Mouse (Mus musculus): ENCODE measurements at regions not wholly inside any gene's neighbourhood (a gene's known extent, or its start where the extent isn't known, plus 50 kb on each side); places are given as distances from the start of the nearest gene placed in this dataset.
"Not testable (repeated sequence)": the region's sequence is repeated elsewhere in the genome, so short reads cannot be mapped to it uniquely, and the experiment has no call there.

DNA sequence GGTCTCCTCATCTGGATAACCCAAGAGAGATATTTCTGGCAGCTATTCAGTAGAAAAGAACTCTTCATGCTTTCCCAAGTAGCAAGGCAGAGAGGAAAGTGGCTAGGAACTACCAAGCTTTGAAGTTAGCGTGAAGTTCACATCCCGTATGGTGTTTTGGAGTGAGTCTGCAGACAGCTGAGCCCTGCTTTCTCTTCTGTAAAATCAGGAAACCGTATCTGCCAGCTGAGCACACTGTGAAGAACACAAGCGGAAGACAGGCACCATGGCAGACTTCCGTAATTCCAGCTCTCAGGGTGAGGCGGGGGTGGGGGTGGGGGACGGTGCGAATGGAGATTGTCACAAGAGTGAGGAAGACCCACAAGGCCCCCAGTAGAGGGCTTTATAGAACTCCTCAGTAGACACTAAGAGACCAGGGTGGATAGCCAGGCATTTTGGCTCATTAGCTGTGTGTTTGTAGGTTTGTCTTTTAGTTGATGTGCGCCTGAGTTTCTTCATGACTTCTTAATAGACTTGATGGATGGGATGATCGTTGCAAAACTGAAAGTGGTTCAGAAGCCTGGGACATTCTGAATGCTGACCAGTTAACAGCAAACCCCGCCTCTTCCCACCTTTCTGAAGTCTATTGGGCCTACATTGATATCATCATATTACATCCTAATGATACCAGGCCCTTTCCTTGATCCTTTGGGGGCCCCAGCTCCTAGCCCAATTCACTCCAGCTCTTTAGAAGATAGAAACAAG, 287.4 kb downstream of the 4933412E24Rik start:
- peak; percentile 31 for DNase-seq

DNA sequence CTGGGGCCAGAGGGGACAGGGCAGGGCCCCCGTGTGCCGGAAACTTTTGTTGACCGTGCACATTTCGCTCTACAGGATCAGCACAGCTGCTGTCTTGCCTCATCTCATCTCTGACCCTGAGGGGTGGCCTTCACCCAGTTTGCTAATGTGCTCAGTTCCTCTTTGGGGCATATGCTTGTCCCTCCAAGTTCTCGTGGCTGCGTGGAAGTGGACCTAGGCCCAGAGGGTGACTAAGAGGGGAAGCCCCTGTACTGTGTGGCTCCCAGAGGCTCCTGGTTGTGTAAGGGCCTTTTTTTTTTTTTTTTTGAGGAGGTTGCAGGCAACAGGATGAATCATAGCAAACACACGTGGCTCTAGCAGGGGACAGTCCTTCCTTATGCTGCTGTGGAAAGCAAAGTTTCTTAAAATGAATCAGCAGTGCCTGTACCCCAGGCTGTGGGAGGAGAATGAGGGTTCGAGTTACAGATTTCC, 288.2 kb downstream of the 4933412E24Rik start:
- peak; percentile 21 for DNase-seq

DNA sequence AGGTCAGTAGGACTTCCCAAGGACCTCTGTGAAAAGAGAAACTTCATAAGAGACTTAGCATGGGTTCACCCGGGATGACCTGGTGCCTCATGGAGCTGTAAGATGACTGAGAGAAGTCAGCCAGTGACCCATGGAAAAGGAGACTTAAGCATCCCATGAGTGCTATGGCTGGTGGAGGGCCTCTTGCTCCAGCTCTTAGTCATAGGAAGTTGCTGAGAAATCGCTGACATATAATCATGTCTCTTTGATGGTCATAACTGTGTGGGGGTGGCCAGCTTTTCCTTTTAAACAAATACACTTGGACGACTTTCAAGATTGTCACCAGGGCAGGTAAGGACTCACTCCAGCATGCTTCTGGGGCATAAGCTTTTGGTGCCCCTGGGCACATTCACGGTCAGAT, 290.5 kb downstream of the 4933412E24Rik start:
- DNase-seq, result no peak

DNA sequence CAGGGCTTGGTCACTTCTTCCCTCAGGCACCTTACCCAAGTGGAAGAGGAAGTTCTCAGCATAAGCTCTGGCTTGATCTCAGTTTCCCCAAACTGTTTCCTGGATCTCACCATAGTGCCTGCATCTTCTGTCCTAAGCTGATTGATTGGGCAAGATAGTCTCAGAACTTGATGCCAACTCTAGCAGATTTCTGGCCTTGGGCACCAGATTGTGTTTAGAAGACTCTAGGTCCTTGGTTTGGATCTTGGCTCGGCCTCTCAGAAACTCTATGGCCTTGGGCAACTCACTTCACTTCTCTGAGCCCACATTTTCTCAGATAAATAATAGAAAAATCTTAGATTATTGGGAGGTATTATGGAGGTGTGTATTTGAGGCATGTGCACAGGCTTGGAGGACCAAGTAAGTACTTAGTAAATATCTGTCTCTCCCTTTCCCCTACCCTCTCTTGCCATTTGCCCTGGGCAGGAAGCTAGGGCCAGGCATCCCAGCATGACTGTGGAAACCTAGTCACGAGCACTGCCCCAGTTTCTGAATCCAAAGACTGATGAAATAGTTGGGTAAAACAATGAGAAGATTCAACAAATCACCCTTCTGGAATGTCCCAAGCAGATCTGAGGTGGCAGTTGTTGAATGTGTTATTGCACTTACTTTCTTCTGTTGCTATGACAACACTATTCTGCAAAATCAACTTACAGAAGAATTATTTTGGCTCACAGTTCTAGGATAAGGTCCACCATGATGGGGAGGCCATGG, 293.6 kb downstream of the 4933412E24Rik start:
- DNase-seq, result no peak

DNA sequence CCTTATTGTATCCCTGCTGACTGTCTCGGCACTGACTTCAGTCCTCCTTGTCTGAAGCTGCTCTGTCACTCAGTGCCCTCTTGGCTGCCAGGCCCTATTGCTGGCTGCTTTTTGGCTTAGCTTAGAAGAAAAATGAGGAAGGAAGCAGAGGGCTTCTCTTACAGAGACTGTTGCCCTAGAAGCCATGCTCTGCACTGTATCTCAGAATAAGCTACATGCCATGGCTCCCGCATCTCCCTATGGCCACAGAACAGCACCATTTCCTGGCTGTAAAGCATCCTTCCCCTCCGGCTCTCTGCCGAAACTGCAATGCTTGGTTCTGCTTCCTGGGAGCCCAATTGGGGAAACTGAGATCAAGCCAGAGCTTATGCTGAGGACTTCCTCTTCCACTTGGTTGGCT, 295.0 kb downstream of the 4933412E24Rik start:
- no peak for DNase-seq

DNA sequence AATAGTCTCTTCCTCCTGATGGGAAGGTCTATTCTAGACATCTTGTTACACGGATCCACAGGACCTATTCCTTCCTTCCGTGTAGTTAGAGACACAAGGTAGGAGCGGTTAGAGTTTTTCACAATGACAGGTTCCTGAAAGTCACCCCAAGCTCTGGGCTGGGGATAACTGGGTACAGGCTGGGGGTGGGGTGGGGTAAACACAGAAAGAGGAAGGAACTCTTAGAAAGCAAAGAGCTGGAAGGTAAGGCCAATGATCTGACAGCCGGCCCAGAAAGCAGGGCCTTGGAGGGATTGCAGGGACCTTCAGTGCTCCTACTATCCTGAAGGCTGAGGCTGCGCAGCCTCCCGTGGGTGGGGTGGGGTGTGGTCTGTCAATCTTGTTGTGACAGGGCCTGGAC, 295.4 kb downstream of the 4933412E24Rik start:
- no peak for DNase-seq

DNA sequence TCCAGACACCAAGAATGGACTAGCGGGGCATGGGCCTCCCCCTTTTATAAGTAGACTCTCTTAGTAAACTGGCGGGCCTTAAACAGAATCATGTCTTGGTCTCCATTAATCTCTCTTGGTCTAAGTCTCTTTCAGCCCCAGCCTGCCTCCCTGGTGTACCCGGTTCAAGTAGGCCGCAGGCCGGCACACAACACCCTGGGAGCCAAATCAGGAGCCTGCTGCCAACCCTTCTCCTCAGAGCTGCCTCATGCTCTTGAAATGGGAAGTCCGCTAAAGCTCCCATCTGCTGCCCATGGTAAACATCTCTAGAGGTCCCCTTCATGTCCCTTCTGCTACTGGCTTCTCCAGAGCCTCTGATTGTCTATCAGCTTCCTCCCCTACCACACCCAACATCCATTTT, 296.3 kb downstream of the 4933412E24Rik start:
- no peak for DNase-seq

DNA sequence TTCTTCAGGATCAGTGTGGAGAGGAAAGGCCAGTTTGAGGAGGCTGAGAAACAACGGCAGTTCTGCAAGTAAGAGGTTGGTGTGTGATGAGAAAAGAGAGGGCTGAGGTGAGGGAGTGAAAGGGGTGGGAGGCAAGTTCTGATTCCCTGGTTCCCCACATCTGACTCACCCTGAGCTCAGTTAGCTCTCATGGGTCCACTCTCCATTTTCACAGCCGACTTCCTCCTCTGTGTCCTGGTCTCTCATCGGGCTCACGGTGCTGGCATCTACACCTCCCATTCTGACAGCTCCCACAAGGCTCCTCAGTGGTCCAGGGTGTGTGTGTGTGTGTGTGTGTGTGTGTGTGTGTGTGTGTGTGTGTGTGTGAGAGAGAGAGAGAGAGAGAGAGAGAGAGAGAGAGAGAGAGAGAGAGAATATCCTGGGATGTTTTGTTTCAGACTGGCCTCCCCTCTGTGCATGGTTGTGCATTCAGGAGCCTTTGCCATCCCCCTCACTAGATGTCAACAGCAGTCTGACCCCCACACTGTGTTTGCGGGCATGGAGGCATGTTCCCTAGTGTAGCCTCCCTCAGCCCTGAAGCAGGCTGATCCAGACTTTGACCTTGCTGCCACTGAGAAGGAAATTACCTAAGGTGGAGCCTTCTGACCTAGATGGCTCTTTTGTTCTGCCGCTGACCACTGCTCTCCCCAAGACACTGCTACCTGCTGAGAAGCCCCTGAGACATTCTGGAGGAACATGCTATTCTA, 296.9 kb downstream of the 4933412E24Rik start:
- not testable (repeated sequence) for DNase-seq

DNA sequence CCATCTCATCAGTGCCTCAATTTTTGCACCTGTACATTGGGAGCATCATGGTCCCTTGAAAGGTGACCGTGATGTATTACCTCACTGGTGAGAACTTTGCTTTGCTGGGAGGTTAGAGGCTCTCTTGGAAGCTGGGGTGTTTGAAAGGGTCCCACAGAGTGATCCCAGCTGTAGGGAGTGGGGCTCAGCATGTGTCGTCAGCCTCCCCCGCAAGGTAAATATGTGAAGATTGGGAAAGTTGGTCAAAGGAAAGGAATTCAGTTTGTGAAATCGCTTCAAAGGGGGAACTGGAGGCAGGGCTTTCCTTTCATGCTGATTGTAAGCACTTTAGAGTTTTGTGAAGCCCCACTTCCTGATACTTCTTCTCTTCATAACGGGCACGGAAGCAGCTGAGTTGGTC, 299.5 kb downstream of the 4933412E24Rik start:
- DNase-seq, result no peak

DNA sequence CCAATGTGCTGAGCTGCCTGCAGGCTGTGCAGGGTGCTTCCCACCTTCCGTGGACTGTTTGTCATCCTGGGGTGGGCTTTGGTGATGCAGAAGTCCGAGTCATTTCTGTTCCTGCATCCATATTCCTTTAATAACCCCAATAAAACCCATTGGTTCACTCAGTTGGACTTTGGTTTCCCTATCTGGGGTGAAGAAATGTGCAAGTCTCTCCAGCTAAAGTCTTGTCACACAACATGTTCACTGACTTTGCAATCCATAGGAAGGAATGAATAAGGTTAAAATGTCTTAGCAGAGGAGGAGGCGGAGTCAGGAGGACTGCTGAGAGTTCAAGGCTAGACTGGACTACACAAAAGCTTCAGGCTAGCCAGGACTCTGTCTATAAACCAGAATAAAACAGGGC, 300.5 kb downstream of the 4933412E24Rik start:
- no peak for DNase-seq

DNA sequence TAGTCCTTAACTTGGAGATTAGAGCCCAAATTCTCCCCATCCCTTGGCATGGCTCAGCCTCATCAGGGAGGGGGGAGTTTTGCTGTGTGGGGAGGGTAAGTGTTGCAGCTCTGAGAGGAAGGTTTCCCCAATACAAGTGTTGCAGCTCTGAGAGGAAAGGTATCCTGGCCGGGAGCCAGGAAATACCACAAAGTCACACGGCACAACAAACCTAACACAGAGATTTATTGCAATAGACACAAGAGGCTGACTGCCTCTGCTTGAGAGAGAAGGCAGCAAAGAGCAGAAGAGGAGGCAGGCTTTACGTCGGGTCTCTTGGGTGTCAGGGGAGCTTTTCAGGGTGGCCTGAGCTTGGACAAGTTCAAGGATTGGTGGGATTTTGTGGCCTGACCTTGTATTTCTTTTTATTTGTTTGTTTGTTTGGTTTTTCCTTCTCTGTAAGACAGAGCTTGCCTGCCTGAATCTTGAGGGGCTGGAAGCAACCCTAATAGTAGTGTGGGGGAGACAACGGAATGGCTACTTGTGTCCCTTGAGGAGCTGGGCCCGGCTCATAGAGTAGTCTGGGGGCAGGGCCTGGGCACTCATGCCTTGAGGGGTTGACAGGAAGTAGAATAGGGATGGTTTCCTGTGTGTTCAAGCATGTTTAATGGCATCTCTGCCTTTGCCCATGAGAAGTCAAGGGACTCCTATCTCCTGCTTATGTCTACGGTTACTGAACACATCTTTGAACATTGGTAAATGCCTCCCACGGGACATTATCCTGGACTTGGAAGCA, 302.3 kb downstream of the 4933412E24Rik start:
- DNase-seq, result peak; percentile 72

DNA sequence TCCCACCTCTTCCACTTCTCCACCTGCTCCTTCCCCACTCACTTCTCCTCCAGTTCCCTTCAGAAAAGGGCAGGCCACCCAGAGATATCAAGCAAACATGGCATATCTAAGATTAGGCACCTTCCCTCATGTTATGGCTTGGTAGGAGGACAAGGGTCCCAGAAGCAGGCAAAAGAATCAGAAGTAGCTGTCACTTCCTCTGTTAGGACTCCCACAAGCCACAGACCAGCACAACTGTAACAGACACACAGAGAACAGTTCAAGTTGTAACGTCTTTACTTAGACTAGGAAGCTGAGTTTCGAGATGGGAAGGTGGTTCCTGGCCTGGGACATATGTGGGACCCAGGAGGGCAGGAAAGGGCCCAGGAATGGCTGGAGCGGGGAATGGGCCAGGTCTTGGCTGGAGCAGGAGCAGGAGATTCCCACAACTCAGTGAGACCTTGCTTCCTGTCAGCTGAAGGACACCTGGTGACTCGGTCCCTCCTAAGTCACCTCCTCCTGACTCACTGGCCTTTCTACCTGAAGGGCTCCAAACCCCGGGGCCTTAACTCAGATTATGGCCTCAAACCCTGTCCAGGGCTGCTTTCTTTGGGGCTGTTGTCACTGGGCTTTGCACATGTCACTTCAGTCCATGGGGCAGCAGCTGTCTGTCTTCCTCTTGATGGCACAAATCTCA, 304.2 kb downstream of the 4933412E24Rik start:
- DNase-seq, result no peak

DNA sequence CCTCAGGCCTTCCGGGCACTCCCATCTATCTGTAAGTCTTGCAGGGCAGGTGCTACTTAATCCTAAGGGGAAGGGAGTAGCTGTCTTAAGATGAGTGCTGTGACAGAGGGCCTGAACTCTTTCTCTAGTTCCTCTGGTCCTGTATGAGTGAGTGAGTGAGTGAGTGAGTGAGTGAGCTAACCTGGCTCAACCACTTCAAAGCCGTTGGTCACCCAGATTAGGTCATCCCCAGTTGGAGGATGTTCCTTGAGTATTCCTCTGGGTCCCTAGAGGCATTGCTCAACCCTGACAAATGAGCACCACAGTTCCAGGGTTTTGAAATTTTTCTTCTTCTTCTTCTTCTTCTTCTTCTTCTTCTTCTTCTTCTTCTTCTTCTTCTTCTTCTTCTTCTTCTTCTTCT, 306.5 kb downstream of the 4933412E24Rik start:
- DNase-seq, result no peak

DNA sequence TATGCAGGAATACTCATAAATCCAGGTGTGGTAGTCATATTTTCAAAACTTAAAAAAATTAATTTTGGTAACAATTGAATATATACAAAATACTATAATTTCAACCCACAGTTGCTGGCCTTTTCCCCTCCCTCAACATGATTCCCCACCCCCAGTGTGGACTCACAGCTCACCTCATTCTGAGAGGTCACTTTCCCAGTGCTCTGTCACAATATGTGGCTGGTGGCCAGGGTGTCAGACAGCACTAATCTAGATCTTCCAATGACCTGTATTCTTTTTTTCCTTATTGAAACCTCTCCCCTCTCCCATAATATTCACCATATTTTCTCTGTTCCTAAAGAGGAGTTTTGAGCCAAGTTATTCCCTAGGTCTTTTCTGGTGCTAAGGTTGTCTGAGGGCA, 308.0 kb downstream of the 4933412E24Rik start:
- no peak for DNase-seq

DNA sequence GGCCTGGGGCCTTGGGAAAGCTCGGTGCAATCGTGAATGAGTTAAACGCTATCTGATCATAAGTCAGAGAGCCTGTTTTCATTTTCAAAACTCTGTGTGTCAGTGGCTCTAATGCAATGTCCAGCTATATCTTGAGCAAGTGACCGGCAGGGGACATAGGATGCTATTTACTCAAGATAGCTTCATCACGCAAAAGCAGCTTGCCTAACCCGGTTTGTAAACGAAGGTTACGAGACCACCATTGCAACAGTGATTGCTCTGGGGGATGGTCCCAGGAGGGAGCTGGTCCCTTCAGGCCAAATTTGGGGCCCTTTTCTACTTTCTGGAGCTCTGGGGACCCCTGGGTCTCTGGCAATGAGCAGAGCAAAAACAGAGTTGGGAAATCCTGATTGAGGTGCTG, 309.3 kb downstream of the 4933412E24Rik start:
- no peak for DNase-seq

Measured in kidney, postnatal 14 days (tissue).